Mouse (Mus musculus) MEL (cell line): ENCODE results near the gene Arid5a. TPM values are rescaled to one million over a fixed set of nuclear protein-coding genes. Genes with fewer than 3 reads are reported as not detected.

Experiments
- DNase-seq: peaks from one replicate; pipeline ENCODE4 v3.0.0; 2011; ENCODE audit warnings: low read depth, low spot score
- H3K27ac ChIP-seq: 2 replicates; pipeline ENCODE4 v1.5.1; 2012; ENCODE audit warnings: low read depth, mild to moderate bottlenecking, control low read depth, low read length, moderate library complexity; ENCODE audit not compliant: control insufficient read depth
- H3K27me3 ChIP-seq, 2 experiments: fragments of 150-350 bp in 1 of 2; sonication (generic) in 1 of 2; 2 replicates each; pipeline ENCODE4 v1.6.1; 2012; ENCODE audit warnings: low read length in 2 of 2, mild to moderate bottlenecking in 2 of 2, improper control_type of control experiment in 1 of 2, moderate library complexity in 1 of 2; ENCODE audit not compliant: insufficient read depth in 2 of 2, control insufficient read depth in 1 of 2
- H3K36me3 ChIP-seq, 2 experiments: 2 replicates each; pipeline ENCODE4 v1.6.1; 2012 to 2014; ENCODE audit warnings: low read length in 2 of 2, improper control_type of control experiment in 1 of 2, inconsistent platforms in 1 of 2, mild to moderate bottlenecking in 1 of 2; ENCODE audit not compliant: insufficient read depth in 2 of 2, control insufficient read depth in 1 of 2
- H3K4me1 ChIP-seq, 2 experiments: fragments of 150-350 bp in 1 of 2; sonication (generic) in 1 of 2; 2 replicates each; pipeline ENCODE4 v1.6.1; 2012; ENCODE audit warnings: low read length in 2 of 2, improper control_type of control experiment in 1 of 2, mild to moderate bottlenecking in 1 of 2; ENCODE audit not compliant: insufficient read depth in 2 of 2, control insufficient read depth in 1 of 2
- H3K4me3 ChIP-seq, 2 experiments: fragments of 150-350 bp in 1 of 2; sonication (generic) in 1 of 2; 2 replicates each; pipeline ENCODE4 v1.5.1; 2012; ENCODE audit warnings: low read depth in 2 of 2, low read length in 2 of 2, mild to moderate bottlenecking in 2 of 2, moderate library complexity in 2 of 2, control low read depth in 1 of 2, improper control_type of control experiment in 1 of 2; ENCODE audit not compliant: control insufficient read depth in 1 of 2, insufficient read depth in 1 of 2
- H3K79me2 ChIP-seq: 2 replicates; pipeline ENCODE4 v1.6.1; 2012; ENCODE audit warnings: mild to moderate bottlenecking, low read length, moderate library complexity; ENCODE audit not compliant: control insufficient read depth, poor library complexity, insufficient read depth
- H3K9ac ChIP-seq: 2 replicates; pipeline ENCODE4 v1.6.1; 2012; ENCODE audit warnings: low read depth, mild to moderate bottlenecking, control low read depth, low read length, moderate library complexity; ENCODE audit not compliant: control insufficient read depth, poor library complexity, severe bottlenecking
- H3K9me3 ChIP-seq: fragments of 150-350 bp; sonication (generic); replicated peaks from 2 replicates; pipeline ENCODE4 v1.6.1; 2012; ENCODE audit warnings: mild to moderate bottlenecking, low read length, improper control_type of control experiment, moderate library complexity; ENCODE audit not compliant: insufficient read depth
- CTCF ChIP-seq, 3 experiments: IDR thresholded peaks in 2 of 3; conservative IDR thresholded peaks in 1 of 3; 2 replicates each; pipeline ENCODE4 v1.5.1; 2011 to 2012; ENCODE audit warnings: low read length in 3 of 3, low read depth in 2 of 3, mild to moderate bottlenecking in 2 of 3, improper control_type of control experiment in 1 of 3, inconsistent platforms in 1 of 3, mixed read lengths in 1 of 3, moderate library complexity in 1 of 3; ENCODE audit not compliant: control insufficient read depth in 1 of 3, insufficient read depth in 1 of 3, poor library complexity in 1 of 3, severe bottlenecking in 1 of 3
- E2F4 ChIP-seq: IDR thresholded peaks from 2 replicates; pipeline ENCODE4 v1.6.1; 2011; ENCODE audit warnings: low read depth, low read length, improper control_type of control experiment, borderline replicate concordance
- EP300 ChIP-seq, 2 experiments: IDR thresholded peaks; 2 replicates each; pipeline ENCODE4 v1.6.1; 2011; ENCODE audit warnings: improper control_type of control experiment in 2 of 2, low read length in 2 of 2, low read depth in 1 of 2, mild to moderate bottlenecking in 1 of 2
- HCFC1 ChIP-seq: IDR thresholded peaks from 2 replicates; pipeline ENCODE4 v1.6.1; 2012; ENCODE audit warnings: low read depth, mild to moderate bottlenecking, inconsistent platforms, low read length, improper control_type of control experiment, moderate library complexity
- KAT2A ChIP-seq: conservative IDR thresholded peaks from 2 replicates; pipeline ENCODE4 v1.6.1; 2012; ENCODE audit warnings: low read depth, low read length, improper control_type of control experiment, inconsistent platforms
- MAFK ChIP-seq: IDR thresholded peaks from 2 replicates; pipeline ENCODE4 v1.6.1; 2011; ENCODE audit warnings: low read depth, mild to moderate bottlenecking, low read length, improper control_type of control experiment, borderline replicate concordance
- MAZ ChIP-seq: IDR thresholded peaks from 2 replicates; pipeline ENCODE4 v1.6.1; 2012; ENCODE audit warnings: low read depth, mild to moderate bottlenecking, inconsistent platforms, low read length, improper control_type of control experiment
- MYB ChIP-seq: IDR thresholded peaks from 2 replicates; pipeline ENCODE4 v1.6.1; 2011; ENCODE audit warnings: mild to moderate bottlenecking, low read depth, low read length, improper control_type of control experiment
- POLR2AphosphoS5 ChIP-seq: IDR thresholded peaks from 2 replicates; pipeline ENCODE4 v1.6.1; 2012; ENCODE audit warnings: low read depth, borderline replicate concordance, mild to moderate bottlenecking, inconsistent platforms, low read length, moderate library complexity, mixed read lengths
- RAD21 ChIP-seq: IDR thresholded peaks from 2 replicates; pipeline ENCODE4 v1.6.1; 2011; ENCODE audit warnings: mild to moderate bottlenecking, low read depth, low read length, improper control_type of control experiment
- SIN3A ChIP-seq: IDR thresholded peaks from 2 replicates; pipeline ENCODE4 v1.6.1; 2012; ENCODE audit warnings: low read length, improper control_type of control experiment, inconsistent platforms
- SMC3 ChIP-seq: IDR thresholded peaks from 2 replicates; pipeline ENCODE4 v1.6.1; 2011; ENCODE audit warnings: low read depth, low read length, improper control_type of control experiment
- TBP ChIP-seq: IDR thresholded peaks from 2 replicates; pipeline ENCODE4 v1.8.0; 2011; ENCODE audit warnings: low read depth, low read length, improper control_type of control experiment
- TCF12 ChIP-seq: IDR thresholded peaks from 2 replicates; pipeline ENCODE4 v1.6.1; 2014; ENCODE audit warnings: low read depth, mild to moderate bottlenecking, inconsistent platforms, low read length, improper control_type of control experiment, moderate library complexity
- USF2 ChIP-seq, 2 experiments: IDR thresholded peaks; 2 replicates each; pipeline ENCODE4 v1.6.1; 2011 to 2012; ENCODE audit warnings: improper control_type of control experiment in 2 of 2, low read length in 2 of 2, borderline replicate concordance in 1 of 2, inconsistent platforms in 1 of 2, low read depth in 1 of 2, mild to moderate bottlenecking in 1 of 2; ENCODE audit not compliant: insufficient read depth in 1 of 2
- ZC3H11A ChIP-seq: IDR thresholded peaks from 2 replicates; pipeline ENCODE4 v1.6.1; 2012; ENCODE audit warnings: low read depth, mild to moderate bottlenecking, inconsistent platforms, low read length, improper control_type of control experiment
- ZKSCAN1 ChIP-seq: IDR thresholded peaks from 2 replicates; pipeline ENCODE4 v1.6.1; 2012; ENCODE audit warnings: low read depth, mild to moderate bottlenecking, inconsistent platforms, low read length, improper control_type of control experiment, moderate library complexity
- ZMIZ1 ChIP-seq: IDR thresholded peaks from 2 replicates; pipeline ENCODE4 v1.6.1; 2012; ENCODE audit warnings: low read depth, mild to moderate bottlenecking, inconsistent platforms, low read length, improper control_type of control experiment, moderate library complexity
- ZNF384 ChIP-seq: IDR thresholded peaks from 2 replicates; pipeline ENCODE4 v1.6.1; 2012; ENCODE audit warnings: low read depth, mild to moderate bottlenecking, inconsistent platforms, low read length, improper control_type of control experiment
- polyA plus RNA-seq, 2 experiments: library from polyadenylated mRNA; stranded (reverse) in 1 of 2; unstranded in 1 of 2; fragments of >175 nt in 1 of 2; fragments of >200 nt in 1 of 2; gene quantifications; 2 replicates each; pipeline versions ENCODE4 v1.2.1 to v1.2.4; 2012; ENCODE audit warnings: low replicate concordance in 2 of 2, low read depth in 1 of 2; ENCODE audit not compliant: insufficient read length in 2 of 2, insufficient read depth in 1 of 2, missing spikeins in 1 of 2
- total RNA-seq: library from RNA; depleted of rRNA; stranded (reverse); fragments of 300-350 nt; gene quantifications from 2 replicates; pipeline ENCODE4 v1.2.3, GENCODE M21; 2012

The Arid5a gene
- total and polyA plus RNA-seq, 3 experiments, result 4.2 to 9.0 TPM; not detected in 1

- Histone ChIP-seq H3K4me3 (no peak overlapping the region), H3K9ac (no peak overlapping the region), H3K79me2 (peaks cover 26% of the 10 kb centered on the region), H3K27me3 (no peaks in the 10 kb centered on the region), H3K36me3 (peaks cover 12 to 20% of the 10 kb centered on the region in 2 experiments; a peak in 3 of 4 replicates), H3K9me3 (no peaks in the 10 kb centered on the region), H3K4me1 (peaks cover 2 to 19% of the 10 kb centered on the region in 2 experiments; a peak in 2 of 4 replicates), H3K27ac (no peak overlapping the region)
- DNase-seq, result no peak
- no peak for TF ChIP-seq CTCF (IDR thresholded peaks at IDR 0.05 in 2 of 3, conservative IDR thresholded peaks at IDR 0.05 in 1 of 3; ENCODE audit: control insufficient read depth in 1 of 3, insufficient read depth in 1 of 3, low read depth in 2 of 3, low read length in 3 of 3, poor library complexity in 1 of 3, severe bottlenecking in 1 of 3)
- TF ChIP-seq RAD21, result no peak
- no peak for TF ChIP-seq POLR2AphosphoS5
- no peak for TF ChIP-seq TCF12
- TF ChIP-seq HCFC1, result no peak
- TF ChIP-seq MAFK, result no peak
- TF ChIP-seq ZNF384, result no peak
- no peak for TF ChIP-seq SMC3
- TF ChIP-seq E2F4, result no peak
- TF ChIP-seq TBP, result no peak
- no peak for TF ChIP-seq USF2 (IDR thresholded peaks at IDR 0.05; ENCODE audit: borderline replicate concordance in 1 of 2, insufficient read depth in 1 of 2, low read depth in 1 of 2, low read length in 2 of 2)
- TF ChIP-seq MAZ, result no peak
- TF ChIP-seq EP300 (IDR thresholded peaks at IDR 0.05; ENCODE audit: low read depth in 1 of 2, low read length in 2 of 2), result no peak
- no peak for TF ChIP-seq MYB
- no peak for TF ChIP-seq ZMIZ1
- no peak for TF ChIP-seq ZKSCAN1
- TF ChIP-seq ZC3H11A, result no peak
- no peak for TF ChIP-seq SIN3A
- TF ChIP-seq KAT2A, result no peak
Measured at GRCm38 (mm10) chr1:36370918-36371317, 63.4 kb downstream of the Arid5a start.
